Mouse (Mus musculus) lung, embryonic 16.5 days (tissue): Measurements from ENCODE around the gene Pex14. TPM values are rescaled to one million over a fixed set of nuclear protein-coding genes. Genes with fewer than 3 reads are reported as not detected.

ENCODE experiments used
- ATAC-seq: fragments of 200-750 bp; cut with Nextera tagmentation; 2 replicates; pipeline ENCODE4 v1.8.0; 2017; ENCODE audit warnings: low read depth, mild to moderate bottlenecking, moderate library complexity
- H3K27ac ChIP-seq: fragments of 300-500 bp; sonication (generic); 2 replicates; pipeline ENCODE4 v1.5.1; 2014; ENCODE audit warnings: mild to moderate bottlenecking, control low read depth, low read length
- H3K27me3 ChIP-seq: fragments of 300-500 bp; sonication (generic); 2 replicates; pipeline ENCODE4 v1.6.1; 2014; ENCODE audit warnings: low read depth, low read length, mixed read lengths; ENCODE audit not compliant: control insufficient read depth, insufficient read depth
- H3K36me3 ChIP-seq: fragments of 300-500 bp; sonication (generic); 2 replicates; pipeline ENCODE4 v1.6.1; 2014; ENCODE audit warnings: low read length; ENCODE audit not compliant: control insufficient read depth, insufficient read depth
- H3K4me1 ChIP-seq: fragments of 300-500 bp; sonication (generic); replicated peaks from 2 replicates; pipeline ENCODE4 v1.6.1; 2014; ENCODE audit warnings: low read length, mixed read lengths; ENCODE audit not compliant: control insufficient read depth, insufficient read depth
- H3K4me2 ChIP-seq: fragments of 300-500 bp; sonication (generic); 2 replicates; pipeline ENCODE4 v1.6.1; 2014; ENCODE audit warnings: low read depth, low read length, control low read depth
- H3K4me3 ChIP-seq: fragments of 300-500 bp; sonication (generic); 2 replicates; pipeline ENCODE4 v1.5.1; 2014; ENCODE audit warnings: mild to moderate bottlenecking, low read length, control low read depth
- H3K9ac ChIP-seq: fragments of 300-500 bp; sonication (generic); 2 replicates; pipeline ENCODE4 v1.6.1; 2014; ENCODE audit warnings: low read length, control low read depth
- H3K9me3 ChIP-seq: fragments of 300-500 bp; sonication (generic); 2 replicates; pipeline ENCODE4 v1.6.1; 2016; ENCODE audit warnings: low read length; ENCODE audit not compliant: control insufficient read depth
- WGBS: fragments of 180-500 bp; shearing (Covaris S2); extraction: QIAGEN DNeasy Blood & Tissue Kit; methylation state at CpG from one replicate; pipeline ENCODE4 v1.1.7; 2014; 5-methylcytosine and 5-hydroxymethylcytosine counted together
- polyA plus RNA-seq: library from polyadenylated mRNA; unstranded; fragments of >200 nt; fragmentation: Nextera tagmentation; extraction: Ambion mirVana; gene quantifications from 2 replicates; pipeline ENCODE4 v1.2.1, GENCODE M21; 2015

The Pex14 gene
- polyA plus RNA-seq, 1 experiment from 2014 or later, result 48.8 TPM

DNA sequence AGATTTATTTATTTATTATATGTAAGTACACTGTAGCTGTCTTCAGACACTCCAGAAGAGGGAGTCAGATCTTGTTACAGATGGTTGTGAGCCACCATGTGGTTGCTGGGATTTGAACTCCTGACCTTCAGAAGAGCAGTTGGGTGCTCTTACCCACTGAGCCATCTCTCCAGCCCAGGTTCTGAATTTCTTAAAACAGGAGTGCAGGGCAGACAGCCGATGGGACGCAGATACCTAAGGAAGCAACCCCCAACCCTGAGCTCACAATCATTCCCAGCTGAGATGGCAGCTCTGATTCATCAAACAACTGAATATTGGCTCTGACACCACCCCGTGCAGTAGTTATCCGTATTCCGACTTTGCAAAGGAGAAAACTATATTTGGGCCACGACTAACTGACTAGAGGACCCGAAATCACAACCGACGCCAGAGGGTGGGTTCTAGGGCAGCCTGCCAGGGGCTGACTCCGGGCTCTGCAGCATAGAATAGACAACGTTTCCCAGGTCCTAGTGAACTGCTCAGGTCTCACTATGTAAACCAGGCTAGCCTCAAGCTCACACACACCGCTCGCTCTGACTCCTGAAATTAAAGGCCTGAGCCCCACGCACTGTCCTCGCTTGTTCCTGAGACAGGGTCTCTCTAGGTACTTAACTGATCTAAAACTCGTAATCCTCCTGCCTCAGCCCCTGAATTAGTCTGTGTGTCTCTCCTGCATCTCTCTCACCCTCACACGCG lies 36.6 kb upstream of the Pex14 start:
- peak overlapping the region; percentile 68 for H3K4me3 ChIP-seq
- no peak overlapping the region for H3K27ac ChIP-seq
- ATAC-seq, result no peak
- H3K4me1 ChIP-seq, result peaks cover 10% of the 10 kb centered on the region; the same call in 1 of the 2 replicates
- no peaks in the 10 kb centered on the region for H3K27me3 ChIP-seq
- H3K9me3 ChIP-seq, result no peaks in the 10 kb centered on the region
- H3K36me3 ChIP-seq, result no peaks in the 10 kb centered on the region
- 50% methylated on average over 18 of the region's 18 CpGs for WGBS
- peak overlapping the region; percentile 78 for H3K9ac ChIP-seq
- H3K4me2 ChIP-seq, result peak overlapping the region; percentile 74

DNA sequence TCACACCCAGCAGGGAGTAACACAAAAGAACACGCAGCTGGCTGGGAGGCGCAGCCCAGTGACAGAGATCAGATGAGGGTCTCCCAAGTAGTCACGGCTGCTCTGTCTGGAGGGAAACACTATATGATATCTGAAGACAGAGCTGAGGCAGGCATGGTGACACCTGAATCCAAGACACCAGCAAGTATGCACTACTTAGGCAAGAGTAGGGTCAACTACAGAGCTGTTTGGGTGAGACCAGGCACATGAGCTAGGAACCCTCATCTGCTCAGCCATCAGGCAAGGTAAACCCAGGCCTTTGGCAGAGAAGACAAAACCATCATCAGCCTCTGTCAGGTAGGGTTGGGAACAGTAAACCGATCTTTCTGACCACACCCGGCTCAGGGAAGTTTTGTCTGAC lies 33.7 kb upstream of the Pex14 start:
- Histone ChIP-seq H3K4me2 (no peak overlapping the region), H3K4me1 (peaks cover 10% of the 10 kb centered on the region; the same call in 1 of the 2 replicates), H3K9me3 (no peaks in the 10 kb centered on the region), H3K36me3 (no peaks in the 10 kb centered on the region), H3K27me3 (no peaks in the 10 kb centered on the region), H3K4me3 (no peak overlapping the region), H3K27ac (no peak overlapping the region), H3K9ac (no peak overlapping the region)
- WGBS, result 78% methylated on average over 5 of the region's 5 CpGs
- no peak for ATAC-seq

- H3K27ac ChIP-seq, result no peak overlapping the region
- H3K4me1 ChIP-seq, result peaks cover 10% of the 10 kb centered on the region; the same call in 1 of the 2 replicates
- no peak overlapping the region for H3K4me3 ChIP-seq
- ATAC-seq, result no peak
- WGBS, result 56% methylated on average over 21 of the region's 21 CpGs
- no peaks in the 10 kb centered on the region; the same call in 1 of the 2 replicates for H3K36me3 ChIP-seq
- H3K9ac ChIP-seq, result no peak overlapping the region
- no peak overlapping the region for H3K4me2 ChIP-seq
- H3K9me3 ChIP-seq, result no peaks in the 10 kb centered on the region
- H3K27me3 ChIP-seq, result no peaks in the 10 kb centered on the region
Observed at GRCm38 (mm10) chr4:149131789-149132565, 32.3 kb upstream of the Pex14 start.

DNA sequence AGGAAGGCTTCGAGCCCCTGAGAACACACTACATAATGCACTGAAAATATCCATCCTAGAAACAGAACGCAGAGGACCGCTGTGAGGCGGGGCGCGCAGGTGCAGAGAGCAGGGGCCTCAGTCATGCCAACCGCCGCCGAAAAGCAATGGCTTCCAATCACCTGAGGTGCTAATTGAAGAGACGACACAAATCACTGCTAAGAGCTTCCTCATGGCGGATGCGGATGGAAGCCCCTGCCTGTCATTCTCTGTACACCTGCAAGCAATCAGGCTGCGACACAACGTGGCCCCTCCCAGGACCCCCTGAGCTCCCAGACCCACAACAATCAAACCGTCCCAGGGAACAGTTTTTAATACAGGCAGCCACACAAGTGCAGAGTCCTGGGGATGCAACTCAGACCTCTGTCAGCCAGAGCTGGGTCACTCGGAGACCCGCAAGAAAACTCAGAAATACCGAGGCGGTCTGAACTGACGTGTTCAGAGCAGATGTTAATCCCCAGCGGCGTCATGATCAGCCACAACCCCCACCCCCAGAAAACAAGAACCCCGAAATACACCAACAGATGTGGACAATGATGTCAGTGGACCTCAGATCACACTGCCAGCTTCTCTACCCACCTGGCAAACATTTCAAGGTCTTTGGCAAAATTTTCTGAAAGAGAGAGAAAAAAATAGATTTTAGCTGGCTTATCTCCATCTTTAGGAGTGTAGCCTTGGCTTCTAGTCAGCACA lies 31.5 kb upstream of the Pex14 start:
- H3K27me3 ChIP-seq, result no peaks in the 10 kb centered on the region
- H3K4me1 ChIP-seq, result 0 out of 2 replicates have a peak, but pooled peaks cover 5% of the 10 kb centered on the region
- H3K27ac ChIP-seq, result no peak overlapping the region
- no peaks in the 10 kb centered on the region for H3K9me3 ChIP-seq
- H3K4me3 ChIP-seq, result no peak overlapping the region
- no peak overlapping the region for H3K4me2 ChIP-seq
- H3K9ac ChIP-seq, result no peak overlapping the region
- no peak for ATAC-seq
- WGBS, result 91% methylated on average over 23 of the region's 23 CpGs
- H3K36me3 ChIP-seq, result no peaks in the 10 kb centered on the region; the same call in 1 of the 2 replicates

- ATAC-seq, result no peak
- Histone ChIP-seq H3K36me3 (no peaks in the 10 kb centered on the region; the same call in 1 of the 2 replicates), H3K4me3 (no peak overlapping the region), H3K9me3 (no peaks in the 10 kb centered on the region), H3K4me2 (no peak overlapping the region), H3K27me3 (no peaks in the 10 kb centered on the region), H3K27ac (no peak overlapping the region), H3K9ac (no peak overlapping the region), H3K4me1 (0 out of 2 replicates have a peak, but pooled peaks cover 5% of the 10 kb centered on the region)
- WGBS, result 64% methylated on average over 18 of the region's 18 CpGs
Observed at GRCm38 (mm10) chr4:149128467-149128866, 28.8 kb upstream of the Pex14 start.

DNA sequence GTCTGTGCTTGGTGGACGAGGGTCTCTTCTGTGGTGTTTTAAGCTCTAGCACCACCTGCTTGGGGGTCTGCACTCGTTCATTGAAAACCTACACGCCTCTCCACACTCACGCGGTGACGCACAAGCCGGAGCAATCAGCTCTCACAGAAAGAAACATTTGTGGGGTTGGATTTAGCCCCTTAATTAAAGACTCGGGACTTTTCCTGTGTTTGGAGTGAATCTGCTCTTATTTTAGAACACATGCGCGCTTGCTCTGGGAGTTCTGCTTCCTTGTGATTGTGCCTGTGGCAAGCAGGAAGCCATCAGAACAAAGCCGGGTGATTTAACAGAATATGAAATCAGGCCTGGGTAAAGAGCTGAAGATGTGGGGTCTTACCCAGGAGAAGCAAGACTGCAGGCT lies 27.0 kb upstream of the Pex14 start, which contains the start of gene Cort:
TSS of gene Cort (minus strand) at position 101 of the 400 bp plus-strand sequence.
- Histone ChIP-seq H3K27ac (no peak within 1 kb of the TSS), H3K4me2 (no peak within 1 kb of the TSS), H3K27me3 (no peaks in the 10 kb centered on the region), H3K4me3 (no peak within 1 kb of the TSS), H3K36me3 (no peaks in the 10 kb centered on the region; the same call in 1 of the 2 replicates), H3K9ac (no peak within 1 kb of the TSS), H3K9me3 (no peaks in the 10 kb centered on the region), H3K4me1 (no peaks in the 10 kb centered on the region)
- no peak for ATAC-seq
- WGBS, result 78% methylated on average over 11 of the region's 11 CpGs

- no peak overlapping the region for H3K4me2 ChIP-seq
- no peak overlapping the region for H3K9ac ChIP-seq
- H3K4me1 ChIP-seq, result no peaks in the 10 kb centered on the region
- H3K27me3 ChIP-seq, result no peaks in the 10 kb centered on the region
- H3K4me3 ChIP-seq, result no peak overlapping the region
- H3K36me3 ChIP-seq, result no peaks in the 10 kb centered on the region; the same call in 1 of the 2 replicates
- no peak overlapping the region for H3K27ac ChIP-seq
- 48% methylated on average over 6 of the region's 6 CpGs for WGBS
- H3K9me3 ChIP-seq, result no peaks in the 10 kb centered on the region
- 0 out of 2 replicates have a peak, but pooled peaks have one; percentile 28 for ATAC-seq
Observed at GRCm38 (mm10) chr4:149126115-149126509, 26.4 kb upstream of the Pex14 start.

DNA sequence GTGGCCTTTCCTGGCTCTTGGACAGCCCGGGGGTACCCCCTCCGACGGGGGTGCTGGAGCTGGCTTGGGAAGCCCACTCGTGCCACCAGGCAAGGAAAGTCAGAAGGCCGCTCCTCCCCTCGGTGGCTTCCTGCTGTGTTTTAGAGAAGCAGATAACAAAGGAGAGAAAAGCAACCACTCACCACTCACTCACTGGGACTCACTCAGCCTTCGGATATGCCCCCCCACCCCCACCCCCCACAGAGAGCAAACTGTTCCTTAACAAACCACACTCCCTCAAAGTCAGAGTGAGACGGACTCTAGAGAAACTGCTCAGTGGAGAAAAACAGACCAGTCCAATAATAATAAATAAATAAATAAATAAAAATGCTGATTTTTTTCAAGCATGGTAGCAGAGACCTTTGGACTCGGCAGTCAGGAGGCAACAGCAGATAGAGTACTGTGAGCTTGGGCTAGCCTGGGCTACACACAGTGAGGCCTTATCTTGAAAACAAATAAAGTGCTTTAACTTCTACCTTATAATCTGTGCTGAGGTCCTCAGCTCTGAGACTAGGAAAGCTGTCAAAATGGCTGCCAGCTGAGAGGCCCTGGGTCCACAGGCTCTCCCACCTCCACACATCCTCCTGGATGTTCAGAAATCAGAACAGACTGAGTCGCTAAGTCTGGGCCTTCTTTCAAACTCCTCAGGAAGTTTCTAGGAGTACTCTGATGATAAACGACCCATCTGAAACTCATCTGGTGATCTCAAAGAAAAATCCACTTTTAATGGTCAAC lies 25.9 kb upstream of the Pex14 start:
- WGBS, result 54% methylated on average over 11 of the region's 11 CpGs
- no peak for ATAC-seq
- no peak overlapping the region for H3K4me3 ChIP-seq
- no peak overlapping the region for H3K9ac ChIP-seq
- H3K4me2 ChIP-seq, result no peak overlapping the region
- H3K36me3 ChIP-seq, result no peaks in the 10 kb centered on the region; the same call in 1 of the 2 replicates
- no peak overlapping the region for H3K27ac ChIP-seq
- no peaks in the 10 kb centered on the region for H3K27me3 ChIP-seq
- H3K4me1 ChIP-seq, result no peaks in the 10 kb centered on the region
- H3K9me3 ChIP-seq, result no peaks in the 10 kb centered on the region
